Mouse (Mus musculus): ENCODE measurements around the gene Smim24. TPM values are rescaled to one million over a fixed set of nuclear protein-coding genes. Genes with fewer than 3 reads are reported as not detected.

Smim24 gene
- 2.5 and 2.6 TPM in 2 replicates for total RNA-seq (2017)

GRCm38 (mm10) chr10:81392781-81393185, at the start of gene Smim24:
Gene Smim24 (plus strand): TSS chr10:81393051.
- ATAC-seq (ENCODE audit: extremely low read depth, insufficient number of reproducible peaks, low FRiP score, poor library complexity, severe bottlenecking) = no peak

- peak; percentile 37 for ATAC-seq (ENCODE audit: extremely low read depth, insufficient number of reproducible peaks, low FRiP score, poor library complexity, severe bottlenecking)
Measured at GRCm38 (mm10) chr10:81344421-81345161, 48.3 kb upstream of the Smim24 start.

GRCm38 (mm10) chr10:81345162-81345534, 47.7 kb upstream of the Smim24 start:
- no peak for ATAC-seq (ENCODE audit: extremely low read depth, insufficient number of reproducible peaks, low FRiP score, poor library complexity, severe bottlenecking)

GRCm38 (mm10) chr10:81346453-81347067, 46.3 kb upstream of the Smim24 start:
- ATAC-seq (ENCODE audit: extremely low read depth, insufficient number of reproducible peaks, low FRiP score, poor library complexity, severe bottlenecking) = no peak

GRCm38 (mm10) chr10:81349146-81349545, 43.7 kb upstream of the Smim24 start:
- ATAC-seq (ENCODE audit: extremely low read depth, insufficient number of reproducible peaks, low FRiP score, poor library complexity, severe bottlenecking) = no peak

- ATAC-seq (ENCODE audit: extremely low read depth, insufficient number of reproducible peaks, low FRiP score, poor library complexity, severe bottlenecking) = no peak
Measured at GRCm38 (mm10) chr10:81349961-81350350, 42.9 kb upstream of the Smim24 start.

GRCm38 (mm10) chr10:81350351-81351063, 42.3 kb upstream of the Smim24 start, which contains the start of gene Hmg20b:
Gene Hmg20b (minus strand): TSS chr10:81350480.
- peak; percentile 94 for ATAC-seq (ENCODE audit: extremely low read depth, insufficient number of reproducible peaks, low FRiP score, poor library complexity, severe bottlenecking)

- ATAC-seq (ENCODE audit: extremely low read depth, insufficient number of reproducible peaks, low FRiP score, poor library complexity, severe bottlenecking) = no peak
Measured at GRCm38 (mm10) chr10:81351678-81352291, 41.1 kb upstream of the Smim24 start.

- ATAC-seq (ENCODE audit: extremely low read depth, insufficient number of reproducible peaks, low FRiP score, poor library complexity, severe bottlenecking) = no peak
Measured at GRCm38 (mm10) chr10:81354738-81355477, 37.9 kb upstream of the Smim24 start.

GRCm38 (mm10) chr10:81355533-81355932, 37.3 kb upstream of the Smim24 start:
- no peak for ATAC-seq (ENCODE audit: extremely low read depth, insufficient number of reproducible peaks, low FRiP score, poor library complexity, severe bottlenecking)

- peak; percentile 73 for ATAC-seq (ENCODE audit: extremely low read depth, insufficient number of reproducible peaks, low FRiP score, poor library complexity, severe bottlenecking)
Measured at GRCm38 (mm10) chr10:81356352-81356990, 36.4 kb upstream of the Smim24 start.

GRCm38 (mm10) chr10:81356991-81357844, 35.6 kb upstream of the Smim24 start, which contains the start of gene Mfsd12:
Gene Mfsd12 (plus strand): TSS chr10:81357491.
- ATAC-seq (ENCODE audit: extremely low read depth, insufficient number of reproducible peaks, low FRiP score, poor library complexity, severe bottlenecking) = peak; percentile 75

- ATAC-seq (ENCODE audit: extremely low read depth, insufficient number of reproducible peaks, low FRiP score, poor library complexity, severe bottlenecking) = no peak
Measured at GRCm38 (mm10) chr10:81358209-81358608, 34.6 kb upstream of the Smim24 start.

GRCm38 (mm10) chr10:81358841-81359240, 34.0 kb upstream of the Smim24 start:
- no peak for ATAC-seq (ENCODE audit: extremely low read depth, insufficient number of reproducible peaks, low FRiP score, poor library complexity, severe bottlenecking)

- no peak for ATAC-seq (ENCODE audit: extremely low read depth, insufficient number of reproducible peaks, low FRiP score, poor library complexity, severe bottlenecking)
Measured at GRCm38 (mm10) chr10:81360721-81361120, 32.1 kb upstream of the Smim24 start.

- no peak for ATAC-seq (ENCODE audit: extremely low read depth, insufficient number of reproducible peaks, low FRiP score, poor library complexity, severe bottlenecking)
Measured at GRCm38 (mm10) chr10:81362336-81362949, 30.4 kb upstream of the Smim24 start.

All from neutrophil, adult 5-6 weeks (primary cell).